Mouse (Mus musculus) testis, adult 2 months (tissue): ENCODE measurements at regions not wholly inside any gene's neighbourhood (a gene's known extent, or its start where the extent isn't known, plus 50 kb on each side); places are given as distances from the start of the nearest gene placed in this dataset.

Experiments
- H3K27ac ChIP-seq: fragments of 200-500 bp; 2 replicates; pipeline ENCODE4 v1.5.1; 2012; ENCODE audit warnings: low read depth, low read length; ENCODE audit not compliant: control insufficient read depth, insufficient read depth
- H3K27me3 ChIP-seq: fragments of 200-500 bp; 2 replicates; pipeline ENCODE4 v1.6.1; 2012; ENCODE audit warnings: mild to moderate bottlenecking, low read length, moderate library complexity; ENCODE audit not compliant: control insufficient read depth, insufficient read depth
- H3K36me3 ChIP-seq: fragments of 200-500 bp; 2 replicates; pipeline ENCODE4 v1.6.1; 2012; ENCODE audit warnings: mild to moderate bottlenecking, low read length; ENCODE audit not compliant: control insufficient read depth, insufficient read depth
- H3K4me1 ChIP-seq: fragments of 200-500 bp; 2 replicates; pipeline ENCODE4 v1.6.1; 2012; ENCODE audit warnings: low read length; ENCODE audit not compliant: control insufficient read depth, insufficient read depth
- H3K4me3 ChIP-seq: fragments of 200-500 bp; 2 replicates; pipeline ENCODE4 v1.5.1; 2012; ENCODE audit warnings: low read depth, mild to moderate bottlenecking, low read length, moderate library complexity, mixed read lengths; ENCODE audit not compliant: control insufficient read depth
- CTCF ChIP-seq: fragments of 200-500 bp; IDR thresholded peaks from 2 replicates; pipeline ENCODE4 v1.5.1; 2012; ENCODE audit warnings: low read depth, mild to moderate bottlenecking, inconsistent platforms, low read length, moderate library complexity; ENCODE audit not compliant: control insufficient read depth, insufficient read depth, insufficient replicate concordance
- POLR2A ChIP-seq: fragments of 200-500 bp; IDR thresholded peaks from 2 replicates; pipeline ENCODE4 v1.6.1; 2012; ENCODE audit warnings: low read depth, mild to moderate bottlenecking, inconsistent platforms, low read length, moderate library complexity; ENCODE audit not compliant: control insufficient read depth

DNA sequence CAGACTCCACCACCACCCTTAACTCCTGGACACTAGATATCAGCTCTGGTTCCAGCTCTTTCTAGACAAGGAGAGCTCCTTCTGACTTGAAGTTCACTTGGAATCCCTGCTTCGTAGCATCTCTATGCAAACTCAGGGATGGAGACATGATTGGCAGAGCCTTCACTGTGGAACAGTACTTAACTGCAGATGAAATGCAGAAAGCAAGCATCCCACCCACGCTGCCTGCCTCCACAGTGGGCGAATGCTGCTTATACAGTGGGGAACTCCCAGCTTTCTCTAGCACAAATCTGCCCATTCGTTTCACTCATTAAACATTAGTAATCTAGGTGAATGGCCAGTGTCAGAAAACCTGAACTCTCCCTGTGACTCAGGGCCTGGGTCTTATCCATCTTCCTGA, 92.0 kb upstream of the Coch start:
- Histone ChIP-seq H3K36me3 (no peaks in the 10 kb centered on the region), H3K4me3 (no peak overlapping the region), H3K27ac (no peak overlapping the region), H3K4me1 (peaks cover 2% of the 10 kb centered on the region; the same call in 1 of the 2 replicates), H3K27me3 (no peaks in the 10 kb centered on the region)
- TF ChIP-seq CTCF (no peak), POLR2A (no peak)

DNA sequence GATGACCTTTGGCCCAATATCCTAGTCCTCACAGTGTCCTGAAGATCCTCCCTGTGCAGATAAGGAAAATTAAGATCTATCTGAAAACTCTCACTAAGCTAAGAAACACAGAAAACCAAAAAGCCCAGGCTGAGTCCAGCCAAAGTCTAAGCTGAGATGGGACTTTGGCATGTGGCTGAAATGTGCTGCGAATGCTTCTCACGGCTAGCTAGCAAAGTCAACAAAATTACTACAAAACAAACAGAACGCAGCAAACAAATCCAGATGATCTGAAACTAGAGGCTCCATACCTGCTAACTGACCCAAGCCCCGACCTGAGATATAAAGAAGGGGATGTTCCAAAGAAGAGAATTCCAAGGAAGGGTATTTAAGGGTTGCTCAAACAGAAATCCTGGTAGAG, 90.4 kb upstream of the Coch start:
- H3K4me1 ChIP-seq: peaks cover 2% of the 10 kb centered on the region; the same call in 1 of the 2 replicates
- no peaks in the 10 kb centered on the region for H3K27me3 ChIP-seq
- no peak overlapping the region for H3K4me3 ChIP-seq
- no peaks in the 10 kb centered on the region for H3K36me3 ChIP-seq
- no peak overlapping the region for H3K27ac ChIP-seq
- TF ChIP-seq POLR2A: no peak
- no peak for TF ChIP-seq CTCF

DNA sequence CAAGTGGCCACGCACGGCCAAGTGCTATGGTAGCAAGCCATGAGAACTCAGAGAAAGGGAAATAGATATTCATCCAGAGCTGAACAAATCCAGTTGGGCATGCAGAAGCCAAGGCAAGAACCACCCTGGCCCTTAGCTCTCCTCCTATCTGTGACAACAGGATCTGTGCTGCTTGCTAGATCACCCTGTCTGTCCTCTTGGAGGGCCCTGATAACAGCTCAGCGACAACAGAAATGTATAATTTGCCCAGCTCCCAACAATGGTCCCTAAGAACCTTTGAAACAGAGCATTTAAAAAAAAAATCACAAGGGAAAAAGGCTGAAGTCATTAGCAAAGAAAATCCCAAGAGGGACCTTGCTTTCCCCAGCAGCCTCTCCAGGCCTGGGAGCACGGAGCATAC, 89.4 kb upstream of the Coch start:
- H3K27ac ChIP-seq: peak overlapping the region; percentile 53

DNA sequence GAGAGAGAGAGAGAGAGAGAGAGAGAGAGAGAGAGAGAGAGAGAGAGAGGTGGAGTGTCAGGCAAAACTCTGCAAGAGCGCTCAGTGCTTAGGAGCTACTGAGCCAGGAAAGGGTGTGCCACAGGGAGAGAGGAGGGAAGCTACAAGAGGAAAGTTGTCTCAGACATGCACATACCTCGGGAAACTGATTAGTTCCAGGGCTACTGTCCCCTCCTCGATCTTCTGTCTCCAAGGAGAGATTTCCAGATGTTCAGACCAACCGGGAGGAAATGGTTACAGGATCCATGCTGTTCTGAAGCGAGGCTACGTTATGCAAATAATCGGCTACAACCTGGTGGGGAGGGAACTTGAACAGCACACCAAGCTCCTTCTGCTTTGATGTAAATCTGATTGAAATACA, 88.6 kb upstream of the Coch start:
- TF ChIP-seq POLR2A (no peak), CTCF (no peak)
- Histone ChIP-seq H3K4me1 (peaks cover 2% of the 10 kb centered on the region; the same call in 1 of the 2 replicates), H3K4me3 (no peak overlapping the region), H3K27ac (peak overlapping the region; percentile 18), H3K27me3 (no peaks in the 10 kb centered on the region), H3K36me3 (no peaks in the 10 kb centered on the region)

More for the DNA sequence above, 89.4 kb upstream of the Coch start:
- H3K36me3 ChIP-seq: no peaks in the 10 kb centered on the region
- peaks cover 2% of the 10 kb centered on the region; the same call in 1 of the 2 replicates for H3K4me1 ChIP-seq
- no peak overlapping the region for H3K4me3 ChIP-seq
- no peaks in the 10 kb centered on the region for H3K27me3 ChIP-seq
- TF ChIP-seq POLR2A (no peak), CTCF (no peak)

DNA sequence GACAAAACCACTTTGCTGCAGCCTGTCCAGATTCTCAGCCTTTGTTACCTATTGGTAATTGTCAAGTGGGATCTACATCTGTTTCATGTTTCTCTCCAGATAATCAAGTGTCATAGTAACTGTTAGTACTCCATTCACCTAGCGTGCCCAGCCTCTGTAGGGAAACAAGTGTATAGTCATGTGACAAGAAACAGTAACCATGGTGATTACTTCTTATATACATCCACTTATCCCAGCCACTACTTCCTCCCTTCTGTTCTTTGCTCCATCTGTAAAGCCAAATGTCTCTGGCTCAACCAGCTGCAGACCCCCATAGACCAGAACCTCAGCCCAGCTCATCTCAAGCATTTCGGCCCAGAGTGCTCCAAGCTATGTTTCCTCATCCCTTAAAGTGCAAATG, 83.1 kb upstream of the Coch start:
- TF ChIP-seq CTCF (no peak), POLR2A (no peak)
- Histone ChIP-seq H3K4me3 (no peak overlapping the region), H3K36me3 (no peaks in the 10 kb centered on the region), H3K27me3 (no peaks in the 10 kb centered on the region), H3K27ac (no peak overlapping the region), H3K4me1 (no peaks in the 10 kb centered on the region; the same call in 1 of the 2 replicates)

DNA sequence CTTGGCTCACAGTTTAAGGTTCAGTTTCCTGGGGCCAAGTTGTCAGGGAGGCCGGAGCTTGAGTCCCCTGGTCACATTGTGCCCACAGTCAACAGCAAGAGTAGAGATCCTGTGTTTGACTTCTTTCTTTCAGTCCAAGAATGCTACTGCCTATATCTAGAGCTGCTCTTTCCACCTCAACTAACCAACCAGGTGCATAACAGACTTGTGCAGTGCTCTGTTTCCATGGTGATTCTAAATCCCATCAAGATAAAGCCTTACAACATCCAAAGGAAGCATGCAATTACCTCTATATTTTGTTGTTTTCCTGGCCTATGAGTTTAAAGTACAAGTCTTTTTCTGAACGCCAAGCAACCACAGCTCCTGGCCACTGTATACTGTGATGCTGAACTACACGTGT, 76.4 kb upstream of the Coch start:
- H3K36me3 ChIP-seq: no peaks in the 10 kb centered on the region
- no peaks in the 10 kb centered on the region for H3K27me3 ChIP-seq
- no peak overlapping the region for H3K4me3 ChIP-seq
- H3K4me1 ChIP-seq: no peaks in the 10 kb centered on the region
- no peak for TF ChIP-seq CTCF
- TF ChIP-seq POLR2A: no peak
- no peak overlapping the region for H3K27ac ChIP-seq

DNA sequence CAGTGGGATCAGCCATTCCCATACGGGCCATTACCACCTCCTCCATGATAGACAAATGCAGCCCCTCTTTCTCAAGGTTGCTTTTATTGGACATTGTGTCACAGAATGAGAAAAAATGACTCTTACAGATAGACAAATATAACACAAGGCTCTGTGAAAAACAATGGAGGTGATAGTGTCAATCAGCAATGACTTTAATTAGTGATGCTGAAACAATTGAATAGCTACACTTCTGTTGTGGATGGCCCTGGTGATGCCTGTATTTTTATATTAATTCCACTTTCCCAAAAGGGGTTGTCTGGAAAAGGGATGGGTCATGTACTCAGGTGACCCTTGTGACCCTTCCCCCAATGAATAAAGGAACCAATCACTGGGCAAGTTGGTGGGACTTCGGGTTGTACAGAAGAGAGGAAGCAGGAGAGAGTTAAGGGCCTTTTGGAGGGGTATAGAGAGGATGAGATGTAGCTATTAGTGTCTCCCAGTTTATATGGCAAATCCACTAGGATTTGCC, 71.5 kb upstream of the Coch start:
- Histone ChIP-seq H3K4me3 (no peak overlapping the region), H3K4me1 (no peaks in the 10 kb centered on the region), H3K27me3 (no peaks in the 10 kb centered on the region), H3K36me3 (no peaks in the 10 kb centered on the region), H3K27ac (no peak overlapping the region)
- no peak for TF ChIP-seq POLR2A

DNA sequence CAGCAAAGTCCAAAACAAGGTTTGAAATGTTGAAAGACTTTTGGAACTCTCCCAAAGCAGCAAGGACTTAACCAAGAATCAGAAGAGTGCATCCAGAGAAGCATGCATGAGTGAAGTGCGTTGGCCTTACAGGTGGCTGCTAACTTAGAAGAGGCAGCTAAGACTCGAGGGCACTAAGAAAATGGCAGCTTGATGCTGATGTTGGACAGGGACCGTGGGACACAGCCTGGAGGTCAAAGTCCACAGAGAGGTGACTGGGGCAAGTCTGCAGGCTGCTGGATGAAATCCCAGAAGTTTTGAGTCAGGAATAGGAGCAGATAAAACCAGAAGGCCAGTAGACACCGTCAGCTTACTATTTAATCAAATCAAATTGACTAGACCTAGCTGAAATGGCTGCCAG, 69.3 kb upstream of the Coch start:
- TF ChIP-seq POLR2A: no peak
- TF ChIP-seq CTCF: no peak
- Histone ChIP-seq H3K4me3 (no peak overlapping the region), H3K36me3 (no peaks in the 10 kb centered on the region), H3K27me3 (no peaks in the 10 kb centered on the region), H3K4me1 (no peaks in the 10 kb centered on the region), H3K27ac (no peak overlapping the region)
